Mouse (Mus musculus): ENCODE data around the gene Olfr1167. TPM values are rescaled to one million over a fixed set of nuclear protein-coding genes. Genes with fewer than 3 reads are reported as not detected.
"Not testable (repeated sequence)": the region's sequence is repeated elsewhere in the genome, so short reads cannot be mapped to it uniquely, and the experiment has no call there.

Gene Olfr1167
- not detected for total RNA-seq (2021)

GRCm38 (mm10) chr2:88155093-88155492, at the start of gene Olfr1167:
Gene Olfr1167 (minus strand): TSS chr2:88155193.
- intact Hi-C loops (cut with DNase I); DNase-seq: not testable (repeated sequence)

GRCm38 (mm10) chr2:88181580-88181979, 26.6 kb upstream of the Olfr1167 start, which contains the start of gene Olfr1168:
Gene Olfr1168 (plus strand): TSS chr2:88181880.
- no peak for DNase-seq
- intact Hi-C loops (cut with DNase I) = no loop called here

GRCm38 (mm10) chr2:88128172-88128571, 26.8 kb downstream of the Olfr1167 start, which contains the start of gene Olfr1166:
Gene Olfr1166 (minus strand): TSS chr2:88128272.
- intact Hi-C loops (cut with DNase I) = no loop called here
- no peak for DNase-seq

Other genes starting within 250 kb of the Olfr1167 start
- gene Olfr1155, start 210.1 kb downstream of the Olfr1167 start, total RNA-seq (2021) = not detected
- not detected for gene Olfr1156, start 202.1 kb downstream of the Olfr1167 start, total RNA-seq (2021)
- gene Olfr1157, start 186.9 kb downstream of the Olfr1167 start, total RNA-seq (2021) = not detected
- gene Olfr74, start 180.5 kb downstream of the Olfr1167 start, total RNA-seq (2021) = not detected
- not detected for gene Olfr1158, start 165.1 kb downstream of the Olfr1167 start, total RNA-seq (2021)
- not detected for gene Olfr1160, start 146.9 kb downstream of the Olfr1167 start, total RNA-seq (2021)
- not detected for gene Olfr1161, start 132.4 kb downstream of the Olfr1167 start, total RNA-seq (2021)
- gene Olfr73, start 117.5 kb downstream of the Olfr1167 start, total RNA-seq (2021) = not detected
- not detected for gene Olfr1162, start 104.1 kb downstream of the Olfr1167 start, total RNA-seq (2021)
- not detected for gene Olfr1163, start 83.4 kb downstream of the Olfr1167 start, total RNA-seq (2021)
- not detected for gene Olfr1164, start 61.2 kb downstream of the Olfr1167 start, total RNA-seq (2021)
- not detected for gene Olfr1166, start 26.9 kb downstream of the Olfr1167 start, total RNA-seq (2021)
- not detected for gene Olfr1168, start 26.7 kb upstream of the Olfr1167 start, total RNA-seq (2021)
- gene Olfr1170, start 73.1 kb upstream of the Olfr1167 start, total RNA-seq (2021) = not detected
- under 1 TPM in 1 of 2 experiments, not detected in 1; 0.05 TPM for gene Olfr1173, start 124.7 kb upstream of the Olfr1167 start, total RNA-seq (2021)
- gene Olfr1174-ps, start 159.9 kb upstream of the Olfr1167 start, total RNA-seq (2021) = not detected
- gene Olfr1175-ps, start 172.0 kb upstream of the Olfr1167 start, total RNA-seq (2021) = not detected
- gene Olfr1176, start 181.5 kb upstream of the Olfr1167 start, total RNA-seq (2021) = not detected
- not detected for gene Olfr1177-ps, start 191.3 kb upstream of the Olfr1167 start, total RNA-seq (2021)
- gene Olfr1178, start 231.9 kb upstream of the Olfr1167 start, total RNA-seq (2021) = not detected

All from heart, postnatal 36 days (tissue).